Mouse (Mus musculus) T-helper 17 cell (primary cell): ENCODE data around the gene Plin1.

ENCODE experiments used
- in situ Hi-C, 2 experiments: fragments of 300-600 bp; cut with MboI, MseI; formaldehyde crosslinking; loops; 1 replicate in 1 of 2; 2 replicates in 1 of 2; pipeline ENCODE4 v1.15.1; 2025; ENCODE audit warnings: high pct_unique_total_duplicates in 2 of 2

Gene Plin1

GRCm38 (mm10) chr7:79736511-79736910, 3.8 kb upstream of the Plin1 start:
- in situ Hi-C loops = no loop called here

GRCm38 (mm10) chr7:79734563-79734962, 1.9 kb upstream of the Plin1 start:
- in situ Hi-C loops = no loop called here

- in situ Hi-C loops = no loop called here
These were observed 1.3 kb downstream of the Plin1 start for GRCm38 (mm10) chr7:79731438-79731837.

- in situ Hi-C loops = no loop called here
These were observed 2.8 kb downstream of the Plin1 start for GRCm38 (mm10) chr7:79729743-79730370.

GRCm38 (mm10) chr7:79729169-79729568, 3.5 kb downstream of the Plin1 start:
- in situ Hi-C loops = no loop called here

- in situ Hi-C loops = no loop called here
These were observed 4.5 kb downstream of the Plin1 start for GRCm38 (mm10) chr7:79728219-79728618.

GRCm38 (mm10) chr7:79727091-79727490, 5.6 kb downstream of the Plin1 start:
- in situ Hi-C loops = no loop called here

GRCm38 (mm10) chr7:79721386-79721977, 11.2 kb downstream of the Plin1 start:
- in situ Hi-C loops = no loop called here

GRCm38 (mm10) chr7:79715187-79715981, 17.3 kb downstream of the Plin1 start, which contains the start of gene Kif7:
Kif7 (minus strand) TSS chr7:79715720.
- in situ Hi-C loops = no loop called here

- in situ Hi-C loops = no loop called here
These were observed 21.9 kb downstream of the Plin1 start for GRCm38 (mm10) chr7:79710831-79711230.

GRCm38 (mm10) chr7:79710130-79710607, 22.5 kb downstream of the Plin1 start:
- in situ Hi-C loops = no loop called here

- in situ Hi-C loops = no loop called here
These were observed 27.5 kb downstream of the Plin1 start for GRCm38 (mm10) chr7:79705210-79705609.

- in situ Hi-C loops = no loop called here
These were observed 29.9 kb downstream of the Plin1 start for GRCm38 (mm10) chr7:79702755-79703154.

GRCm38 (mm10) chr7:79696495-79696894, 36.2 kb downstream of the Plin1 start:
- in situ Hi-C loops = loop anchor here in 1 of 2 experiments (25.0 kb wide), 1 partner anchor 791 kb away; no protein-coding TSS in a partner anchor

- in situ Hi-C loops = loop anchor here in 1 of 2 experiments (25.0 kb wide), 1 partner anchor 807 kb away; no protein-coding TSS in a partner anchor
These were observed 52.5 kb downstream of the Plin1 start for GRCm38 (mm10) chr7:79680231-79680630.

GRCm38 (mm10) chr7:79679186-79679585, 53.5 kb downstream of the Plin1 start:
- in situ Hi-C loops = loop anchor here in 1 of 2 experiments (25.0 kb wide), 1 partner anchor 808 kb away; no protein-coding TSS in a partner anchor

- in situ Hi-C loops = no loop called here
These were observed 61.7 kb downstream of the Plin1 start for GRCm38 (mm10) chr7:79670900-79671604.
